Mouse (Mus musculus) embryonic facial prominence, embryonic 14.5 days (tissue): ENCODE data around the gene Trim71. TPM values are rescaled to one million over a fixed set of nuclear protein-coding genes. Genes with fewer than 3 reads are reported as not detected.

Source experiments
- ATAC-seq: fragments of 200-750 bp; cut with Nextera tagmentation; 2 replicates; pipeline ENCODE4 v1.8.0; 2017; ENCODE audit warnings: low read depth, moderate number of reproducible peaks, moderate TSS enrichment
- DNase-seq: peaks from one replicate; pipeline ENCODE4 v3.0.0-alpha.2; 2015; ENCODE audit warnings: low spot score
- H3K27ac ChIP-seq: fragments of 300-500 bp; sonication (generic); replicated peaks from 2 replicates; pipeline ENCODE4 v1.5.1; 2014; ENCODE audit warnings: low read depth, mild to moderate bottlenecking, low read length, moderate library complexity
- H3K27me3 ChIP-seq: fragments of 300-500 bp; sonication (generic); replicated peaks from 2 replicates; pipeline ENCODE4 v1.6.1; 2014; ENCODE audit warnings: low read length; ENCODE audit not compliant: control insufficient read depth, insufficient read depth
- H3K36me3 ChIP-seq: fragments of 300-500 bp; sonication (generic); 2 replicates; pipeline ENCODE4 v1.6.1; 2014; ENCODE audit warnings: low read length, mixed read lengths; ENCODE audit not compliant: control insufficient read depth, insufficient read depth
- H3K4me1 ChIP-seq: fragments of 300-500 bp; sonication (generic); 2 replicates; pipeline ENCODE4 v1.6.1; 2014; ENCODE audit warnings: antibody characterized with exemption, low read length; ENCODE audit not compliant: control insufficient read depth, insufficient read depth
- H3K4me2 ChIP-seq: fragments of 300-500 bp; sonication (generic); 2 replicates; pipeline ENCODE4 v1.6.1; 2014; ENCODE audit warnings: low read depth, mild to moderate bottlenecking, low read length, moderate library complexity, mixed read lengths
- H3K4me3 ChIP-seq: fragments of 300-500 bp; sonication (generic); 2 replicates; pipeline ENCODE4 v1.5.1; 2014; ENCODE audit warnings: low read depth, mild to moderate bottlenecking, low read length
- H3K9ac ChIP-seq: fragments of 300-500 bp; sonication (generic); 2 replicates; pipeline ENCODE4 v1.6.1; 2014; ENCODE audit warnings: low read depth, mild to moderate bottlenecking, low read length, moderate library complexity, mixed read lengths
- H3K9me3 ChIP-seq: fragments of 300-500 bp; sonication (generic); 2 replicates; pipeline ENCODE4 v1.6.1; 2016; ENCODE audit warnings: low read length; ENCODE audit not compliant: control insufficient read depth
- WGBS: fragments of 180-500 bp; shearing (Covaris S2); extraction: QIAGEN DNeasy Blood & Tissue Kit; methylation state at CpG from one replicate; pipeline ENCODE4 v1.1.7; 2014; 5-methylcytosine and 5-hydroxymethylcytosine counted together
- polyA plus RNA-seq: library from polyadenylated mRNA; unstranded; fragments of >200 nt; fragmentation: Nextera tagmentation; extraction: Ambion mirVana; gene quantifications from 2 replicates; pipeline ENCODE4 v1.2.1, GENCODE M21; 2014

Trim71 gene
- polyA plus RNA-seq, result 0.06 and 0.13 TPM in 2 replicates

DNA sequence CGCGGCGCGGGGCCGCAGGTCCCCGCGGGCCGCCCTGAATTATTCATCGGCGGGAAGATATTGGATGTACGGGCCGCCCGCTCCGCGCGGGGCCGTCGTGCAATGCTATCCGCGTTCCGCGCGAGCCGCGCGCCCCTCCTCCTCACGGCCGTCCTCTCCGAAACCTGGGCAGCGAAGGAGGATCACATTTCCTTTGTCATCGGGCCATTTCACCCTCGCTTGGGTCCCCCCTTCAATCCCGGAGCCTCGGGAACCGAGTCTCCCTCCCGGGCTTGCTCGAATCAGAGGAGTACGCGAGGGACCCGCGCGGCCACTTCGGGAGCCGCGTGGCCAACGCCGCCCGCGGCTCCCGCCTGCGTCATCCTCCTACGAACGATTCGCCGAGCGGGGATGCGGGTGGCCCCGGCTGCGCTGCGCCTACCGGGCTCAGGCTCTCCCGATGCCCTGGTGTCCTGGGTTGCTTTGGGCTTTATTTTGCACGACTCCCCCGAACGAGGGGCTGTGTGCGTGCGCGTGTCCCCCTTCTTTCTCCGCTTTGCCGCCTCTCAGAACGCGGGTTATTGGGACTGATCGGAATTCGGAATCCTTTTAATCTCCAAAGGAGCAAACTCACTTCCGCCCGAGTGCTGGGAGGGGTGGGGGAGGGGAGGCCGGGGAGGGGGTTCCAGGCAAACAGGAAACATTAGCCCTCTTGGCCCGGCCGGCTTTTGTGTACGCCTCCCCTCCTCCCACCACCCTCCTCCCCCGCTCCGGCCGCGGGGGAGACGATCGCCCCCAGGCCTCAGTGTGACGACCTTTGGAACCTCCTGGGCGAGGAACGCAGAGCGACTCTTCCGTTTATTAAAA, at the start of gene Trim71:
Trim71 (minus strand) TSS at position 609 of the 846 bp plus-strand sequence.
- Histone ChIP-seq H3K9ac (peak within 1 kb of the TSS; percentile 65), H3K27me3 (peaks cover 56% of the 10 kb centered on the region), H3K4me1 (peaks cover 3% of the 10 kb centered on the region; the same call in 1 of the 2 replicates), H3K36me3 (no peaks in the 10 kb centered on the region), H3K27ac (no peak within 1 kb of the TSS; the same call in 1 of the 2 replicates), H3K4me3 (peak within 1 kb of the TSS; percentile 59), H3K4me2 (peak within 1 kb of the TSS; percentile 95), H3K9me3 (no peaks in the 10 kb centered on the region)
- ATAC-seq (peak; percentile 58), DNase-seq (peak; percentile 30)
- under 1% methylated on average over 52 of the region's 91 CpGs for WGBS

DNA sequence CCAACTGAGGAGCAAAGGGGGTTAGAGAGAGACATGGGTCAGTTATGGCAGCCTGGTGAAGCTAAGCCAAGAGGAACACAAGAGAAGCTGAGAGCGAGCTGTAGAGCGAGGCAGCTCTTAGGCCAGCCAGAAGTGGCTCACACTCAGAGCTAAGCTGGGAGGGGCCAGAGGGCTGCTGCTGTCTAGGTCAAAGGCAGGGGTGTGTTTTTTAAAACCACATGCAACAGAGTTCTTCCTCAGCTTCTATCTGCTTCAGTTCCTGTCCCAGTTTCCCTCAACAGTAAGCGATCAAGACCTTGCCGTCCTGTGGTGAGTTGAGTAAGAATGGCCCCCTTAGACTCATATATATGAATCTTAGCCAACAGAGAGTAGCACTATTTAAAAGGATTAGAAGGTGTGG, 48.9 kb upstream of the Trim71 start:
- Histone ChIP-seq H3K4me1 (no peaks in the 10 kb centered on the region), H3K27ac (no peak overlapping the region), H3K9me3 (no peaks in the 10 kb centered on the region), H3K9ac (no peak overlapping the region), H3K27me3 (no peaks in the 10 kb centered on the region), H3K4me2 (no peak overlapping the region), H3K4me3 (no peak overlapping the region), H3K36me3 (peaks cover 81% of the 10 kb centered on the region)
- DNase-seq (no peak), ATAC-seq (no peak)
- WGBS, result 97% methylated on average over 4 of the region's 4 CpGs

DNA sequence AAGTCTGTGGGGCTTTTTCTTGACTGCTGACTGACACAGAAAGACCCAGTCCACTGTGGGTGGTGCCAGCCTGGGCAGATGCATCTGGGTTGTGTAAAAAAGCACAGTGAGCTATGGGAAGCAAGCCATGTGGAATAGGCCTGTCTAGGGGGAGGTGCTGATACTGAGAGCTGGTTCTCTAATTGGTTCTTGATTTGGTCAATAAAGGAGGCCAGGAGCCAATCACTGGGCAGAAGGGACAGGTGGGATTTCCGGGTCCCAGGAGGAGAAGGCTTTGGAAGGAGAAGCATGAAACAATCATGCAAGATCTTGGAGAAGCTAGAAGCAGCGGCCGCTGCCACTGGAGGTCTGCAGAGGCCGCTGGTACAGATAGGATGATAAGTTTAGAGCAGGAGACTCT, 48.4 kb upstream of the Trim71 start:
- 79% methylated on average over 4 of the region's 4 CpGs for WGBS
- Histone ChIP-seq H3K36me3 (peaks cover 81% of the 10 kb centered on the region), H3K4me3 (no peak overlapping the region), H3K4me2 (no peak overlapping the region), H3K9ac (no peak overlapping the region), H3K9me3 (no peaks in the 10 kb centered on the region), H3K27ac (no peak overlapping the region), H3K27me3 (no peaks in the 10 kb centered on the region), H3K4me1 (no peaks in the 10 kb centered on the region)
- ATAC-seq (no peak), DNase-seq (no peak)

DNA sequence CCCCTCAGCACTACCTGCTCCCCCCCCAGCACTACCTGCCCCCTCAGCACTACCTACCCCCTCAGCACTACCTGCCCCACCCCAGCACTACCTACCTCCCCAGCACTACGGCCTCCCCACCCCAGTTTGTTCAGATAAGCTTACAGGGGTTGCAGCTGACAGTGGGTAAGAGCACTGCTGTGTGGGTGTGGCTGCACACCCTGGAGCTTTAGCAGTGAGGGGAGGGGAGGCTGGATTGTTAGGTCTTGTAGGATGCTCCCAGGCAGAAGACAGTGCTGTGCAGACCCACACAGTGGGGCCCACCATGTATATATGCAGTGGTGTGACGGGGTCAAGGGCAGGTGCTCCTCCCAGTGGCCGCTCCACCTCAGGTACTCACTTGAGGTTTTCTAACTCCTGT, 46.1 kb upstream of the Trim71 start:
- Histone ChIP-seq H3K27ac (no peak overlapping the region), H3K4me1 (no peaks in the 10 kb centered on the region), H3K36me3 (peaks cover 71% of the 10 kb centered on the region), H3K4me2 (no peak overlapping the region), H3K9me3 (no peaks in the 10 kb centered on the region), H3K27me3 (no peaks in the 10 kb centered on the region), H3K9ac (no peak overlapping the region), H3K4me3 (no peak overlapping the region)
- no peak for DNase-seq
- WGBS, result 92% methylated on average over 3 of the region's 3 CpGs
- ATAC-seq, result no peak

DNA sequence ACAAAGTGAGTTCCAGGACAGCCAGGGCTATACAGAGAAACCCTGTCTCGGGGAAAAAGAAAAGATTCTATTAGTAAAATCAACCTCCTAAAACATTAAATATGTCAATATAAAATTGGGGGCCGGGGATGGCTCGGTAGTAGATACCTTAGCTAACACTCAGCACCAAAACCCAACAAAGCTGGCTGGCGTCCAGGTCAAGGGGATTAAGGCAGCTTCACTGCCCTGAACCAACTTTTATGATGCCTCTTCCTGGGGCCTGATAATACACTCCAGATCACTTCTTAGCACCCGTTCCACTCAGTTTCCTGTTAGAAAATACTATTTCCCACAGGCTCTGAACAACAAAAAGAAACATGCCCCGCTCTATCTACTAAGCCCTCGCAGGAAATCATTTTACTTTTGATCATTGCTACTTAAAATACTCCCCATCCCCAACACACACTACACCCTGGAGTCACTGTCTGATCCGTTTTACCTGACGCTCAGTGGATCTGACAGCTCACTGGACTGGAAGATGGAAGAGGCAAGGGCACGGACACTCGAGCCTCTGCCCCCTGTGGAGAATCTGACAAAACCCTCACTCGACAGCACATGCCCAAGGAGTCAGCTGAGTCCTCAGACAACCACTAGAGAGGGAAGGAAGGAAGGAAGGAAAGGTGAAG, 39.8 kb upstream of the Trim71 start:
- DNase-seq (peak; percentile 29), ATAC-seq (peak; percentile 60; the same call in 1 of the 2 replicates)
- WGBS, result 66% methylated on average over 12 of the region's 12 CpGs
- Histone ChIP-seq H3K4me2 (no peak overlapping the region), H3K36me3 (peaks cover 47% of the 10 kb centered on the region), H3K9ac (no peak overlapping the region), H3K27ac (no peak overlapping the region), H3K4me1 (no peaks in the 10 kb centered on the region), H3K4me3 (no peak overlapping the region), H3K9me3 (no peaks in the 10 kb centered on the region), H3K27me3 (no peaks in the 10 kb centered on the region)

DNA sequence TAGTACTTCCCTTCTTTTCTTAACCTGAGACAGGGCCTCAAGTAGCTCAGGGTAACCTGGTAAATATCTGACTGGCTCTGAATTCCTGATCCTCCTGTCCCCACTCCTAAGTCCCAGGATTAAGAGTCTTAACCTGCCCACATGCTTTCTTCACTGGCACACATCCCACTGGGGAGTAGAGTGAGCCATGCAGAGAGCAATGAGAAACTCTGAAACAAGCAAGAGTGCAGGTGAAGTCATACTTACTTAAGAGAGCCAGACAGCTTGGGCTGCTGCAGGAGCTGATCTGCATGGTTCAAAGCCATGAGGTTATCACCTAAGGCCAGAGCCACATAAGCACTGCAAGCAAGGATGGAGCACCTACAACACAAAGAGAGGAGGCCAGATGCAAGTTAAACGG, 36.9 kb upstream of the Trim71 start:
- Histone ChIP-seq H3K4me3 (no peak overlapping the region), H3K36me3 (peaks cover 55% of the 10 kb centered on the region), H3K9ac (no peak overlapping the region), H3K27ac (no peak overlapping the region), H3K27me3 (no peaks in the 10 kb centered on the region), H3K9me3 (no peaks in the 10 kb centered on the region), H3K4me1 (no peaks in the 10 kb centered on the region), H3K4me2 (no peak overlapping the region)
- ATAC-seq, result no peak
- 70% methylated on average over 1 of the region's 1 CpGs for WGBS
- no peak for DNase-seq

DNA sequence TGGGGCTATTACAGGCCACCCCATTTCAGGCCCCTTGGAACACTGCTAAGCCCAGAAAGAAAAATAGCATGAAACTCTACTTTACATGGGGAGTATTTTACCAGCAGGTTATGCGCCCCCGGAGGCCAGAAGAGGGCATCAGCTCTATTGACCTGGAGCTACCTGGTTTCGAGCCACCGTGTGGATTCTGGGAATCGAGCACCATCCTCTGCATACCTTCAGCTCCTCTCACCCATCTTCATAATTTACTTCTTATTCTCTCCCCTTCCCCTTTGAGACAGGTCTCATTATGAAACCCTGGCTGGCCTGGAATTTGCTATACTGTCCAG, 20.8 kb upstream of the Trim71 start:
- 39% methylated on average over 5 of the region's 5 CpGs for WGBS
- Histone ChIP-seq H3K9ac (no peak overlapping the region), H3K4me3 (no peak overlapping the region), H3K27me3 (no peaks in the 10 kb centered on the region), H3K9me3 (no peaks in the 10 kb centered on the region), H3K4me1 (no peaks in the 10 kb centered on the region), H3K4me2 (no peak overlapping the region), H3K27ac (no peak overlapping the region), H3K36me3 (peaks cover 44% of the 10 kb centered on the region)
- no peak for DNase-seq
- no peak for ATAC-seq

DNA sequence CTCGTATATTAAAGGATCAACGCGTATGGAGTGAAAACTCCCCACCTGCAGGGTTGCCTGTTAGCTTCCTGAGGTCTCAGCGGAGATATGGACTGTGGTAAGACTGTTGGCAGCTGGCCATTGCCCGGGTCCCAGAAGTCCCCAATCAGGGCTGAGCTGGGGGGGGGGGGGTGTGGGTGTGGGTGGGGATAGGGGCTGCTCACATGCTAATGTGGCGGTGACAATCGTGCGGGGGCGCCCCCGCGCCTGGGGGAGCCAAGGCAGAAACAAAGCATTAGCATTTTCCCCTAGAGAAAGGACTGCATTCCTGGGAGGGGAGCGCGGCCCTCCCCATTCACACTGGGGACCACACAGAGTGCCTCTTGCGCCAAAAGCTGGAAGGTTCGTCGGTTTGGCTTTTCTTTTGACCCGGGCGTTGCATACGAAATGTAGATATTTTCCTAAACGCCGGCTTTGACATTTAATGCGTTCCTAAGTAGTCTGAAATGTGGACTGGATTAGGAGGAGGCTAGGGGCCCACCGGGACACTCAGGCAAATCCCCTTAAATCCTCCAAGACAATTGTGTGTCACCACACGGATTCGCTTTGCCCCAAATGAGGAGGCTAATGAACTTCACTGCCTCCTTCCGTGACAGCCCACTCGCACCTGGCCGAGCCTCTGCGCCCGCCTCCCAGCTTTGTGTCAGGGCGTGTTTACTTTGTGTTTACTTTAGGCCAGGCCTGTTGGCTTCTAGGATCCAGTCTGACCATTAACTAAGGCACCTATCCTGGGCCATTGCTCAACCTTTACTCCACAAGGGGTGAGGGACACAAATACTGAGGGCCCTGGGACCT, 20.2 kb upstream of the Trim71 start:
- peak; percentile 75 for DNase-seq
- Histone ChIP-seq H3K9ac (peak overlapping the region; percentile 47), H3K36me3 (peaks cover 39% of the 10 kb centered on the region), H3K9me3 (no peaks in the 10 kb centered on the region), H3K27me3 (no peaks in the 10 kb centered on the region), H3K4me2 (peak overlapping the region; percentile 59), H3K27ac (no peak overlapping the region), H3K4me3 (peak overlapping the region; percentile 33), H3K4me1 (no peaks in the 10 kb centered on the region)
- 6% methylated on average over 29 of the region's 31 CpGs for whole genome bisulfite sequencing
- ATAC-seq, result peak; percentile 74
